Mouse (Mus musculus) small intestine, adult 2 months (tissue): ENCODE data around the gene Rad1. TPM values are rescaled to one million over a fixed set of nuclear protein-coding genes. Genes with fewer than 3 reads are reported as not detected.

Experiments
- H3K27ac ChIP-seq: fragments of 200-500 bp; 2 replicates; pipeline ENCODE4 v1.5.1; 2012; ENCODE audit warnings: low read depth, low read length, control low read depth, inconsistent platforms; ENCODE audit not compliant: insufficient read depth
- H3K27me3 ChIP-seq: fragments of 200-500 bp; 2 replicates; pipeline ENCODE4 v1.6.1; 2012; ENCODE audit warnings: mild to moderate bottlenecking, moderate library complexity, low read length, inconsistent platforms; ENCODE audit not compliant: control insufficient read depth, insufficient read depth
- H3K36me3 ChIP-seq: fragments of 200-500 bp; 2 replicates; pipeline ENCODE4 v1.6.1; 2012; ENCODE audit warnings: mild to moderate bottlenecking, low read length, control low read depth, inconsistent platforms; ENCODE audit not compliant: control insufficient read depth, insufficient read depth
- H3K4me1 ChIP-seq: fragments of 200-500 bp; 2 replicates; pipeline ENCODE4 v1.6.1; 2012; ENCODE audit warnings: low read length, inconsistent platforms, mixed read lengths; ENCODE audit not compliant: control insufficient read depth, insufficient read depth, insufficient read length
- H3K4me3 ChIP-seq: fragments of 200-500 bp; 2 replicates; pipeline ENCODE4 v1.5.1; 2012; ENCODE audit warnings: low read depth, mild to moderate bottlenecking, control low read depth, inconsistent platforms, low read length, moderate library complexity
- CTCF ChIP-seq: fragments of 200-500 bp; IDR thresholded peaks from 2 replicates; pipeline ENCODE4 v1.5.1; 2012; ENCODE audit warnings: low read depth, mild to moderate bottlenecking, control low read depth, inconsistent platforms, low read length, moderate library complexity, mixed read lengths; ENCODE audit not compliant: insufficient replicate concordance, insufficient read length; ENCODE audit errors: extremely low read depth
- POLR2A ChIP-seq: fragments of 200-500 bp; IDR thresholded peaks from 2 replicates; pipeline ENCODE4 v1.6.1; 2012; ENCODE audit warnings: low read depth, mild to moderate bottlenecking, control low read depth, inconsistent platforms, low read length, moderate library complexity
- WGBS: fragments of 180-500 bp; shearing (Covaris S2); methylation state at CpG from one replicate; pipeline ENCODE4 v1.1.7; 2018; 5-methylcytosine and 5-hydroxymethylcytosine counted together
- polyA plus RNA-seq: library from polyadenylated mRNA; depleted of rRNA; stranded (reverse); fragments of >200 nt; gene quantifications from 2 replicates; pipeline ENCODE4 v1.2.3, GENCODE M21; 2012; rRNA removed

Gene Rad1
- polyA plus RNA-seq = 1.5 and 2.7 TPM in 2 replicates

GRCm38 (mm10) chr15:10485484-10486364 lies at the start of gene Rad1, which contains the start of gene Brix1:
Gene Rad1 (plus strand): TSS chr15:10486018.
Gene Brix1 (minus strand): TSS chr15:10485947.
- Histone ChIP-seq H3K4me3 (peak within 1 kb of the TSS; percentile 85), H3K4me1 (no peaks in the 10 kb centered on the region; the same call in none of the 2 replicates), H3K27ac (no peak within 1 kb of the TSS), H3K27me3 (no peaks in the 10 kb centered on the region), H3K36me3 (peaks cover 17% of the 10 kb centered on the region)
- TF ChIP-seq CTCF (no peak), POLR2A (peak; percentile 89)
- under 1% methylated on average over 58 of the region's 58 CpGs for WGBS

GRCm38 (mm10) chr15:10436893-10437292 lies 48.9 kb upstream of the Rad1 start:
- Histone ChIP-seq H3K4me1 (no peaks in the 10 kb centered on the region), H3K36me3 (peaks cover 3% of the 10 kb centered on the region; the same call in 1 of the 2 replicates), H3K27me3 (no peaks in the 10 kb centered on the region), H3K4me3 (no peak overlapping the region), H3K27ac (no peak overlapping the region)
- WGBS = 65% methylated on average over 1 of the region's 1 CpGs
- TF ChIP-seq POLR2A = no peak
- no peak for TF ChIP-seq CTCF

GRCm38 (mm10) chr15:10439963-10440362 lies 45.9 kb upstream of the Rad1 start:
- 78% methylated on average over 6 of the region's 6 CpGs for WGBS
- Histone ChIP-seq H3K36me3 (peaks cover 13% of the 10 kb centered on the region; the same call in 1 of the 2 replicates), H3K4me1 (no peaks in the 10 kb centered on the region)

GRCm38 (mm10) chr15:10441493-10441892 lies 44.3 kb upstream of the Rad1 start:
- Histone ChIP-seq H3K27me3 (no peaks in the 10 kb centered on the region), H3K4me1 (no peaks in the 10 kb centered on the region), H3K36me3 (peaks cover 19% of the 10 kb centered on the region), H3K27ac (no peak overlapping the region), H3K4me3 (no peak overlapping the region)
- WGBS = 79% methylated on average over 9 of the region's 9 CpGs
- no peak for TF ChIP-seq CTCF
- no peak for TF ChIP-seq POLR2A

More at GRCm38 (mm10) chr15:10439963-10440362, 45.9 kb upstream of the Rad1 start:
- no peaks in the 10 kb centered on the region for H3K27me3 ChIP-seq
- no peak overlapping the region for H3K27ac ChIP-seq
- no peak overlapping the region for H3K4me3 ChIP-seq
- TF ChIP-seq POLR2A = no peak
- no peak for TF ChIP-seq CTCF

- TF ChIP-seq CTCF (no peak), POLR2A (no peak)
- no peaks in the 10 kb centered on the region for H3K27me3 ChIP-seq
- 90% methylated on average over 1 of the region's 1 CpGs for WGBS
These were observed 43.5 kb upstream of the Rad1 start for GRCm38 (mm10) chr15:10442275-10442674.

GRCm38 (mm10) chr15:10447102-10447501 lies 38.7 kb upstream of the Rad1 start:
- WGBS = 79% methylated on average over 3 of the region's 3 CpGs
- H3K4me3 ChIP-seq = no peak overlapping the region
- no peak overlapping the region for H3K27ac ChIP-seq
- H3K36me3 ChIP-seq = peaks cover 40% of the 10 kb centered on the region
- H3K27me3 ChIP-seq = no peaks in the 10 kb centered on the region
- no peaks in the 10 kb centered on the region for H3K4me1 ChIP-seq
- TF ChIP-seq CTCF (no peak), POLR2A (no peak)

More at GRCm38 (mm10) chr15:10442275-10442674, 43.5 kb upstream of the Rad1 start:
- Histone ChIP-seq H3K27ac (no peak overlapping the region), H3K36me3 (peaks cover 22% of the 10 kb centered on the region), H3K4me3 (no peak overlapping the region), H3K4me1 (no peaks in the 10 kb centered on the region)

- no peak overlapping the region for H3K4me3 ChIP-seq
- TF ChIP-seq POLR2A (no peak), CTCF (no peak)
- H3K27me3 ChIP-seq = no peaks in the 10 kb centered on the region
- H3K36me3 ChIP-seq = peaks cover 35% of the 10 kb centered on the region
- no peaks in the 10 kb centered on the region for H3K4me1 ChIP-seq
- 84% methylated on average over 12 of the region's 12 CpGs for WGBS
- no peak overlapping the region for H3K27ac ChIP-seq
These were observed 24.8 kb upstream of the Rad1 start for GRCm38 (mm10) chr15:10460986-10461385.
